Mouse (Mus musculus) megakaryocyte progenitor cell, adult 5-6 weeks (primary cell): ENCODE data around the gene Avp. TPM values are rescaled to one million over a fixed set of nuclear protein-coding genes. Genes with fewer than 3 reads are reported as not detected.
A peak's percentile ranks its signal among the peaks of the same experiment; 100 is the strongest.
"Not testable (repeated sequence)": the region's sequence is repeated elsewhere in the genome, so short reads cannot be mapped to it uniquely, and the experiment has no call there.

Experiments
- ATAC-seq: replicated peaks from 2 replicates; pipeline ENCODE4 v1.8.0; 2016; ENCODE audit warnings: mild to moderate bottlenecking, moderate TSS enrichment, inconsistent platforms; ENCODE audit not compliant: poor library complexity
- total RNA-seq, 2 experiments: library from RNA; stranded (forward) in 1 of 2; stranded (reverse) in 1 of 2; fragments of 157-497, 149-512 nt in 1 of 2; fragments of 200-1000 nt in 1 of 2; gene quantifications; 2 replicates each; pipeline versions ENCODE4 v1.2.3 to v1.2.4; 2015 to 2017

Avp gene
- total RNA-seq (2015) = not detected in 2 replicates
- total RNA-seq (2017) = not detected in 2 replicates

GRCm38 (mm10) chr2:130582552-130582951, at the start of gene Avp:
Gene Avp (minus strand): TSS chr2:130582554.
- ATAC-seq = no peak

DNA sequence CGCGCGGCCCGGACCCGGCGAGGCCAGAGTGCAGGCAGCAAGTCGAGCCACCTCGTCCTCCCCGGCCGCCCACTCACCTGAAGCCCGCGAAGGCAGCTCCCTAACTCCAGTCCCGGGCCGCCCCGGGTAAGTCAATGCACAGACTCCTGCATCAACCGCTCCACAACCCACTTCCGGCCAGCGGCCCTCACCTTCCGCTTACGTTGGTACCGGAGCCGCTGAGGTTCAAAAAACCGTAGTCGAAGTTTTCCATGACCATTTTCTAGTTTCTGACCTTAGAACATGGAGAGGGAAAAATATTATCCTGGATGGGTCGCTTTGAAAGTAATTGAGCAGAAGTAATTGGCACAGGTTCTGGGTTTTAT, 47.5 kb upstream of the Avp start, which contains the start of the genes Fastkd5 and Ubox5:
TSS of gene Fastkd5 (minus strand) at position 189 of the 365 bp plus-strand sequence.
TSS of gene Ubox5 (minus strand) at position 200 of the 365 bp plus-strand sequence.
- peak; percentile 83 for ATAC-seq

DNA sequence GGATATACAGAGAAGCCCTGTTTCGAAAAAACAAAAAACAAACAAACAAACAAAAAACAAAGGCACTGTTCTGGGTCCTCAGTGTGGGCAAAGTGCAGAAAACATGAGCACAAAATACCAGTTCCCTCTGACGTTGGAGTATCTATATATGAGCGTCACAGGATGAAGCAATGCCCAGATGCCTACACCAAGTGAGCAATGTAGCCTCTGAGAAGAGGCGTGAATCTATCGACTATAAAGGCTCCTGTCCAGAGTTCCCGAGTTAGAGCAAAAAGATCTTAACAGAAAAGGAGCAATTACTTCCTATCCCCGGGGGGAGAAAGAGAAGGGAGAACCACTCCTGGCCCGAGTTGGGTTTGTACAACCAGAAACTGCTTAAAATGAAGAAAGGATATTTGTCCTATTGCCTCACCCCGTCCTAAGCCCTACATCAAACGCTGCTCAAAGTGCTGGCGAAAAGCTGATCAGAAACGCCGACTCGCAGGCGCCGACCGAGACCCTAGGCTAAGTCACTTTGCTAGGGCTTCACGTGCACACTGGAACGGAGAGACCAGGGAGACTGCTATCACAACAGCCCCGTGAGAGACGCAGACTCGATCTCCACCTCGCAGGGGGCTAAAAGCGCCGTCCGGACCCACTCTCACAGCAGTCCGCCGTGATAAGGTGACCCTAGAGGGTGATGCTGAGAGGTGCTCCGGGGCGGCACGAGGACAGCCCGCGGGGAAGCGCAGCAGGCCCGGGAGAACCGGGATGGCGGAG, 46.9 kb upstream of the Avp start:
- ATAC-seq = peak; percentile 50

DNA sequence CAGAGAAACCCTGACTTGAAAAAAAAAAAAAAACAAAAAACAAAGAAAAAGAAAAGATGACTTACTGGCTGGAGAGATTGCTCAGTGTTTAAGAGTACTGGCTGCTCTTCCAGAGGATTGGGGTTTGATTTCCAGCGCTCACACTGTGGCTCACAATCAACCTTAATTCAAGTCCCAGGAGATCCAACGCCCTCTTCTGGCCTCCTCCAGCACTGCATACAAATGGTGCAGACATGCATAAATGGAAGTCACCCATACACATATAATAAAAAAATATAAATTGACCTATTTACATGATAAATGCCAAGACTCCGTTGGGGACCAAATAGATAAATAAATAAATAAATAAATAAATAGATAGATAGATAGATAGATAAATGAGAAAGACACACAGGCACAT, 46.1 kb upstream of the Avp start:
- no peak for ATAC-seq

DNA sequence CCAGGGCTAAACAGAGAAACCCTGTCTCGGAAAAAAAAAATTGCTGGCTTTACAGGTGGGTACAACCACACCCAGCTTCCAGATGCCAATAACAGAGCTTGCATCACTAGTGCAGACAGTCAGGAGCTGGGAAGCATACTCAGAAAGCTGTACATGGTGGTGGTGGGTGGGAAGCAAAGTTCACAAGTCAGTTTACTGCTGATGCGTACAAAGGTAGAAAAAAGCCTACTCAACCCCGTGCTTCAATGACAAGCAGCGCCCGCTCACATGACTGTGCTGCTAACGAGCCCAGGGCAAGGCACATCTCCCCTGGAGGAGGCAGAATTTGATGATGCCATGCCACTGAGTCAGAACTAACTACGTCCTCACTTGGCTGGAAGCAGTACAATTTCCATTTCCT, 36.6 kb upstream of the Avp start:
- ATAC-seq = no peak

DNA sequence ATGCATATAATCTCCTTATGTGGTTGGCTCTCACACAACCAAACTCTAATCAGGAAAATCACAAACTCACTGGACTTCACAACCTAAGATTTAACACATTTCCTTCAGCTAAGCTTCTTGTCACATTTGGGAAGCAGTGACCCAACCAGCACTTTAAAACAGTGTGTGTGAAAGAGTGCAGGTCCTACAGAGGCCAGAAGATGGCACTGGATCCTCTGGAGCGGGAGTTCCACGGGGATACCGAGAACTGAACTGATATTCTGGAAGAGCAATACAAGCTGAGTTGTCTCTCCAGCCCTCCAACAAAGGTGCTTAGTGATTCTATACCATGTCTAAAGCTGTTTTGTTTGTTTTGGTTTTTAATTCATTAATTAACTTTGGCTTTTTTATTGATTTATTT, 30.7 kb upstream of the Avp start:
- ATAC-seq = peak; percentile 58

DNA sequence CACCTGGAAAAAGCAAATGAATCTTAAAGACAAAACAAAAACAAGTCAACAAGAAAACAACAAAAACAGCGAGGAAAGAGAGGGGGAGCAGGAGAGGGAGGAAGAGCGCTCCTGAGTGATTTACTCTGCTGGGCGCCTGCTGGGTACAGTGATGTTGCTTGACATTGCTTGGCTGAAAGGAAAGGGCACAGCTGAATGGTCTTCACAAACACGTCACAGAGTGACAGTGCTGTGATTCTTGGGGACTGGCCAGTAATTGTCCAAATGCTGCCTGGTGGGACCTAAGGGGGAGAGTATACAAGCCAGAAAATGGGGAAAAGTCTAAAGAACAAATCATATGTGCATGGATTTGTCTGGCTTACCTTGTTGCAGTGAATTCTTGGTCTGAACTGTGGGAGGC, 19.8 kb upstream of the Avp start:
- no peak for ATAC-seq

DNA sequence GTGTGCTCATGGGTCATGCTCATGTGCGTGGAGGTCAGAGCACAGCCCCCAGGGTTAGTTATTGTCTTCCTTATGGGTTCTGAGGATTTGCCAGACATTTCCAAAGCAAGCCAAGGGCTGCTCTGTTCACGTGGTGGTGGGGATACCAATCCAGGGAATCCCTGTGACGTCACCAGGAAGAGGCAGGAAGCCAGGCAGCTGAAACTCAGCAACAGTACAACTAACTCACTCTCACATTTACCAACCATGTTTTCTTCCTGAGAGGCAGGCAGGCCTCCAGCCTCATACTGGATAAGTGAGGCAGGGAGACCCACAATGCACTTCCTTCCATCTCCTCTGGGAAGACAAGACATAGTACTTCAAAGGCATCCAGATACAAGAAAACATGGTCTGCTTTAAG, 16.0 kb upstream of the Avp start:
- ATAC-seq = no peak

- peak; percentile 72 for ATAC-seq
Measured at GRCm38 (mm10) chr2:130597601-130598010, 15.3 kb upstream of the Avp start.

GRCm38 (mm10) chr2:130595596-130595995, 13.2 kb upstream of the Avp start:
- ATAC-seq = no peak

GRCm38 (mm10) chr2:130591016-130591415, 8.7 kb upstream of the Avp start:
- no peak for ATAC-seq

- ATAC-seq = no peak
Measured at GRCm38 (mm10) chr2:130589761-130590160, 7.4 kb upstream of the Avp start.

GRCm38 (mm10) chr2:130589157-130589556, 6.8 kb upstream of the Avp start:
- ATAC-seq = no peak

DNA sequence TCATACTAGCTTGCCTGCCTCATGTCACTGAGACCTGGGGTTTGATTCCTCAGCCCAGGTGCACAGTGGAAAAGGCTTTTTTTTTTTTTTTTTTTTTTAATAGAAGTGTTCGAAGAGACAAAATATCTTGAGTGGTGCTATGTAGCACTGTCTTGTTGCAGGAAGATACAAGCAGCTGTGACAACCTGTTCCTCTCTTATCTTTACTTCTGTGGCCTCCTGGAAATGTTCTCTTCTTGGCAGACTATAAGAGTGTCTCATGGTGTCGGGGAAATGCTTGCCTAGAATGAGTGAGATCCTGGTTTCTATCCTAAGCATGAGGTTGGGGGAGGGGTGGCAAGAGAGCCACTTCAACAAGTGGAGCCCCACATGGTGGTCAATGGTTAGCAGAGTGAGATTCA, 6.0 kb upstream of the Avp start:
- peak; percentile 34; the same call in 1 of the 2 replicates for ATAC-seq

GRCm38 (mm10) chr2:130586016-130586415, 3.7 kb upstream of the Avp start:
- no peak for ATAC-seq

DNA sequence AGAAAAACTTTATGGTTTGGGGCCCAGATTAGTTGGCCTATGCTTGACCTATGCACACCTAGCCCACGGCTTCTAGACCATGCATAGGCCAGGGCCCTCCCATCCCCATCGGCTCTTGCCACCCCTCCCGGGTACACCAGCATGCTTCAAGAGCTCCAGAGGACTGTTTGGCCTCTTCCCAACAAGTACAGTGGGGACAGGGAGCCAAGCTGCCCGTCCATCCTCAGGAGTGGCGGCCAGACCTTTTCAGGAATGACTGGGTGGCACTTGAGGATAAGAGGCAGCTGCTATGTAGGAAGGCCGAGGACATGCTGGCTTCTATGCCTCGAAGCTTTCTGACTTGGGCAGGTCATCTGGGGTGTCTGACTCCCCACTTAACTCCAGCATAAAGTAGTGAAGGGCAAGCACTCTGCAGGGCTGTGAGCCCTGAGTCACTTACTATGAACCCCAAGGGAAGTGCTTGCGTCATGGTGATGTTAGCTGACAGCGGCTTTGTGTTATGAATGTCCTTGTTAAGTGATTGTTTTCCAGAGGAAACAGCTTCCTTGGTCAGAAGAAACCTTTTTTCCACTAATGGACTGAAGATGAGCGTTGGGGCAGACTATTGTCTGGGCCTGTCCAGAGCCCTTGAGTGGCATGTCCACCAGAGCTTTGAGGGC, 1.7 kb upstream of the Avp start:
- ATAC-seq = no peak

GRCm38 (mm10) chr2:130581201-130581600, 1.2 kb downstream of the Avp start:
- ATAC-seq = no peak

DNA sequence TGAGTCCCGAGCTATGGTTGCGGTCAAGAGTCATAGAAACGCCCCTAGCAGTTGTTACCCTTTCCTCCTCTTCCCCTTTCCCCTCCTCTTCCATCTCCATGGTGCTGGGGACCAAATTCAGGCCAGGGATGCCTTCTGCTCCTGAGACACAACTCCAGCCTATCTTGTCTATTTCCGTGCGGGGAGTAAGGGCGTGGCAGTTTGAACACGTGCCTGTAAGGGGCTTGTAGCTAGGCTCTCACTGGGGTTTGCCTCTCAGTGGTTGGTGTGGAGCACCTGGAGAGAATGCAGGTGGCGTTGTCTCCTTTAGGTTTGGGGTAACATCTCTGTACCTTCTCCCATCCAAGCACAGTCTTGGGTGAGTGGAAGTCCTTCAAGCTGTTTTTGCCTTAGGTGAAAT, 2.6 kb downstream of the Avp start:
- no peak for ATAC-seq

- peak; percentile 69 for ATAC-seq
Measured at GRCm38 (mm10) chr2:130578148-130578547, 4.2 kb downstream of the Avp start.

DNA sequence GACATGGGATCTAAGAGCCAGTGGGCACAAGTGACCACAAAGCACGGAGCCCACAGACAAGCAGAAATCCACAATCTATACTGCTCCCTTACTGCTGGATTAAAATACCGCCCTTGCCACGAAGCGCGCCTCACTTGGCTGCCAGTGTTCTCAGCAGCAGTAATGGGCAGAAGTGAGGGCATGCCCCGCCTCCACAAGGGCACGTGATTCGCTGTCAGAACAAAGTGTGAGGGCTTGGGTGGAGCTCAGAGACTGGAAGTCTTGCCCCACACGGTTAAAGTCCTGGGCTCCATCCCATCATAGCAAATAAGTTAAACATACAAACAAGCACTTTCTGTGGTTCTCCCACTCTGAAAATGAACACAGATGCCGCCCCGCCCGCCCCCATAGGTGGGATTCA, 4.7 kb downstream of the Avp start:
- ATAC-seq = peak; percentile 83

DNA sequence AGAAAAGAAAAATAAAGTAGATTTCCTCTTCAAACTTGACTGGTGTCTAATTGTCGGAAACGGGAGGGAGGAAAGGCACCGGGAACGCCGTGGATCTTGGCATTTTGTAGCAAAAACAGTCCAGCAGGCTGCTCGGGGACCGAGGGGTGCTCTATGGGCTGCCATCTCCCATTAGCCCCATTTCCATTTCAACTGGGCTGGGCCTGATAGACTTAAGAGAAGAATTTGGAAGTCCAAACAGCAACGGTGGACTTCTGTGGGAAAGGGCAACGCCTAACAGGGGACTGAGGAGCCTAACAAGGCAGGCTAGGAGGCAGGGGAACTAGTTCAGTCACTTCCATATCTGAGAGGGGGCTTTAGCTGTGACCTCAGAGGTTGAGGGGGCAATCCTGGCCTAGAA, 5.3 kb downstream of the Avp start:
- ATAC-seq = no peak

DNA sequence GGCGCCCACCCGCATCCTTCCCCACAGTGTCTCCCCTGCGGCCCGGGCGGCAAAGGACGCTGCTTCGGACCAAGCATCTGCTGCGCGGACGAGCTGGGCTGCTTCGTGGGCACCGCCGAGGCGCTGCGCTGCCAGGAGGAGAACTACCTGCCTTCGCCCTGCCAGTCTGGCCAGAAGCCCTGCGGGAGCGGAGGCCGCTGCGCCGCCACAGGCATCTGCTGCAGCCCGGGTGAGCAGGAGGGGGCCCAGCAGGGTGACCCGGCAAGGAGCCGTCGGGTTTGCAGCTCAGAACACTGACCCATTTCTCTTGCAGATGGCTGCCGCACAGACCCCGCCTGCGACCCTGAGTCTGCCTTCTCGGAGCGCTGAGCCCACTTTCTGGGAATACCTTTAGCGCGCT, 5.8 kb downstream of the Avp start:
- ATAC-seq = not testable (repeated sequence)
